Mouse (Mus musculus): ENCODE results near the gene Txndc16. TPM values are rescaled to one million over a fixed set of nuclear protein-coding genes. Genes with fewer than 3 reads are reported as not detected.

Gene Txndc16
- polyA plus RNA-seq, 1 experiment: not detected

DNA sequence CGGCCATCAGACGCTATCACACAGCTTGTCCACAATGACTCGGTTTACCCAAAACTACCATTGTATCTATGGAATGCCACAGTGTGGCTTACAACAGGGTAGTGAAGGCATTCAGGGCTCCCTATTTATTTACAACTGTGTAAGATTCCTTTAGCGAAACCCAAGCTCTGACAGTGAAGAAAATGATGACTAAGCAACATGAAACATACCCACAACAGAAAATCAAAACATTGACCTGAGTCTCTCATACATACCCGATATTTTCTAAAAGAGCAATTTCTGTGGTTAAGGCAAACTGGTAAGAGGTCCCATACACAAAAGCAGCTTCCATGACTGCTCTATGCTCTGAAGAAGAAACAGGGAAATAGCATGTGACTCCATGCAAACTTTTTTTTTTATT, 47.9 kb downstream of the Txndc16 start:
- Histone ChIP-seq H3K36me3 (ENCODE audit: control insufficient read depth) (no peaks in the 10 kb centered on the region), H3K27me3 (ENCODE audit: control insufficient read depth) (no peaks in the 10 kb centered on the region), H3K4me1 (ENCODE audit: control insufficient read depth) (no peaks in the 10 kb centered on the region), H3K4me3 (replicated peaks) (no peak overlapping the region), H3K9me3 (ENCODE audit: control insufficient read depth, low read length) (no peaks in the 10 kb centered on the region)
- TF ChIP-seq GATA1 (IDR thresholded peaks at IDR 0.05; ENCODE audit: low read length): no peak
- TF ChIP-seq TAL1 (IDR thresholded peaks at IDR 0.05; ENCODE audit: low read length): no peak

DNA sequence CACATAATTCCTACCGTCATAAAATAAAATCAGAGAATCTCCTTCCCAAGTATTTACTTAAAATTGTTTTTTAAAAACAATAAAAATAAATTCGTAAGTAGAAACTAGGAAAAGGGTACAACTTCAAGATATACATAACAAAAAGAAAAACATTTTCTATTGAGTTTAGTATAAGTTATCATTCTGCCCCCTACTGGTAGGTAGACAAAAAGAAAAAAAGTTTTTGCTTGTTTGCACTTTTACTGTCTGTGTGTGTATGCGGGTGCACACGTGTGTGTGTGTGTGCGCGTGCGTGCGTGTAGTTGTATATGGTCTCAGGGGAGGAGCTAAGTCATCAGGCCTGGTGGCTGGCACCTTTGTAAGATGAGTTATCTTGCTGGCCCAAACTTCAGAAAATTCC, 52.8 kb downstream of the Txndc16 start:
- H3K27me3 ChIP-seq (ENCODE audit: control insufficient read depth): no peaks in the 10 kb centered on the region
- no peaks in the 10 kb centered on the region for H3K4me1 ChIP-seq (ENCODE audit: control insufficient read depth)
- H3K9me3 ChIP-seq (ENCODE audit: control insufficient read depth, low read length): no peaks in the 10 kb centered on the region
- TF ChIP-seq GATA1 (IDR thresholded peaks at IDR 0.05; ENCODE audit: low read length) (no peak), TAL1 (IDR thresholded peaks at IDR 0.05; ENCODE audit: low read length) (no peak)
- H3K36me3 ChIP-seq (ENCODE audit: control insufficient read depth): no peaks in the 10 kb centered on the region
- H3K4me3 ChIP-seq (replicated peaks): no peak overlapping the region

DNA sequence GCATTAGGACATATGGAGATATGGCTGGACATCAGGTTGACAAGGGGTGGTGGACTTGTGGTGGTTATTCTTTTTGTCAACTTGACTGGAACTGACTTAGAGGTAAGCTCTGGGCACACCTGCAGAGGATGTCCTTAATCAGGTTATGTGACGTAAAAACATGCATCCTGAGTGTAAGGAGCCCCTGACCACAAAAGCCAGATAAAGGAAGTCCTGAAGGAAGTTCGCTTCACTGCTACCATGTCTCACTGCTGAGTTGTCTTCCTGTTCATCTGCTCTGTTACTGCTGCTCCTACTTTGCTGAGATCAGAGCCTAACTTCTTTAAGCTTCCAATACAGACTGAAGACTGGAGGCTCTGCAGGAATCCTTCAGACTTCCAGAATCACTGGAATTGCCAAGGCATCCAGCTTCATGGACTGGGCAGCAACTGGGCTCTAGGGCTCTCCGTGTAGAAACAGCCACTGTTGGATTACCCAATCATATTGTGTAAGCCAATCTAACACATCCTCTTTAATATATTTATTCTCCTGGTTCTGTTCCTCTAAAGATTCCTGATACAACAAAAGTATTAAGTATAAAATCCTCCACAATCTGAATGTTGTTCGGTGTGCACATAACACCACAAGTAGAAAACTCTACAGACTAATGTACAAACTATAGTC, 64.5 kb downstream of the Txndc16 start:
- TF ChIP-seq TAL1 (IDR thresholded peaks at IDR 0.05; ENCODE audit: low read length) (no peak), GATA1 (IDR thresholded peaks at IDR 0.05; ENCODE audit: low read length) (no peak)
- Histone ChIP-seq H3K36me3 (ENCODE audit: control insufficient read depth) (no peaks in the 10 kb centered on the region), H3K4me1 (ENCODE audit: control insufficient read depth) (no peaks in the 10 kb centered on the region), H3K4me3 (replicated peaks) (no peak overlapping the region), H3K9me3 (ENCODE audit: control insufficient read depth, low read length) (no peaks in the 10 kb centered on the region), H3K27me3 (ENCODE audit: control insufficient read depth) (no peaks in the 10 kb centered on the region)

DNA sequence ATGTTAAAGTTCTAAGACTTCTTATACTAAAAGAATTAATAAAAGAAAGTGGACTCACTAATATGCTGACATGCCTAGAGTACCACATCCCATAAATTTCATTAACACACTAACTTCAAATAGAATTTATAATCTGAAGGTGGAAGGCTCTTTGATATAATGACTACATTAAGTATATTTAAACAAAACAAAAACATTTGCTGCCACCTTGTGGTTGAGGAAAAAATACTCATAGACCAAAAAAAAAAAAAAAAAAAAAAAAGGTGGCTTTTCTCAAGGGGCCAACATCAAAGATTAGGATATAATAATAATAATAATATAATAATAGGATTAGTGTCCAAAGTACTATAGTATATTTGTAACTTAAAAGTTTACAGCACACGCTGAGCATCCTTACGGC, 66.9 kb downstream of the Txndc16 start:
- Histone ChIP-seq H3K4me3 (replicated peaks) (no peak overlapping the region), H3K9me3 (ENCODE audit: control insufficient read depth, low read length) (no peaks in the 10 kb centered on the region), H3K4me1 (ENCODE audit: control insufficient read depth) (no peaks in the 10 kb centered on the region), H3K36me3 (ENCODE audit: control insufficient read depth) (no peaks in the 10 kb centered on the region), H3K27me3 (ENCODE audit: control insufficient read depth) (no peaks in the 10 kb centered on the region)
- no peak for TF ChIP-seq GATA1 (IDR thresholded peaks at IDR 0.05; ENCODE audit: low read length)
- no peak for TF ChIP-seq TAL1 (IDR thresholded peaks at IDR 0.05; ENCODE audit: low read length)

DNA sequence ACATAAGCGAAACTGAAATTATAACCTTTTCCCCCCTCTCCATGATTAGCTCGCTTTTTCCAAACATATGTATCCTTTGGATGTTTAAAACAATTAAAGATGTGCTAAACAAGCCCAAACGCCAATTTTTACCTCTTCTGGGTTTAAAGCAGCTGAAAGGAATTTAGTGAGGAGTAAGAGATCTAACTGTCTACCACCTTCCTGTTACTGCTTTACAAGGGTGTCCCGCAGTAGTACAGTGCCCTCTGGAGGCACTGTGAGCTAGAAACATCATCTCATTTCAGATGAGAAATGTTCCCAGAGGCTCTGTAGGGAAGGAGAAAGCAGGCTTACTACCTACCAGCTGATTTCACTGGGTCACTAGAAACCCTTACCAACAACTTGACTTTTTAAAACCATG, 77.6 kb downstream of the Txndc16 start:
- H3K36me3 ChIP-seq (ENCODE audit: control insufficient read depth): no peaks in the 10 kb centered on the region
- H3K9me3 ChIP-seq (ENCODE audit: control insufficient read depth, low read length): no peaks in the 10 kb centered on the region
- H3K4me1 ChIP-seq (ENCODE audit: control insufficient read depth): no peaks in the 10 kb centered on the region
- H3K27me3 ChIP-seq (ENCODE audit: control insufficient read depth): no peaks in the 10 kb centered on the region
- TF ChIP-seq GATA1 (IDR thresholded peaks at IDR 0.05; ENCODE audit: low read length) (no peak), TAL1 (IDR thresholded peaks at IDR 0.05; ENCODE audit: low read length) (no peak)
- H3K4me3 ChIP-seq (replicated peaks): no peak overlapping the region

DNA sequence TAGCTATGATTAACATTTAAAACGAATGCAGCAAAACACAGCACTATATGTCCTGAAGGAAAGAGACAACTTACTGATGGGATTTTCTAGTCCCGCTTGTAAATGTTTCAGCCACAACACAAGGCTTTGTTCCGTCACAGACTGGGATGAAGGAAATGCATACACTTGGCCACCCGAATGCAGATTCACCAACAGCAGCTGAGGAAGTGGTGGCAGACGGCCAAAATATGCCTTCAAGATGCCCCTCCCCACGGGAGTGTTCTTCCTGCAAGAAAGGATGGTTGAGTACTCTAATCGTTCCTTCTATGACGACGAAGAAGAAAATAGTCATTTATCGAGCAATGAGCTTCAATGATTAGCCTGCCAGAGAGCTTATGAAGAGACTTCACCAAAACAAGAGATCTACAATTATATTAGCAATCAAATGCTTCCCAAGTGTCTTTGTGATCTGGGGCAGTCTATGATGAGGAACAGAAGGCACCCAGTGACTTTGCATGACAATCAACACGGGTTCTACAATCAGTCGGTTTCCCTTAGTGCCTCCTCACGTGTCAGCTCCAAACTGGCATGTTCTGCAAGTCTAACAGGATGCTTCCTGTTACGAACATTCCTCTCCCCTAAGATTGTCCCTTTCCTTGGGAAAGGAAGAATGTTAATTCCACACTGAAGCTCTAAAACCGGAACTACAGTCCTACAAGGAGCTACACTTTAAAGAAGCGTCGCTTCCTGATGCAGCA, 79.6 kb downstream of the Txndc16 start:
- no peak for TF ChIP-seq TAL1 (IDR thresholded peaks at IDR 0.05; ENCODE audit: low read length)
- H3K36me3 ChIP-seq (ENCODE audit: control insufficient read depth): no peaks in the 10 kb centered on the region

DNA sequence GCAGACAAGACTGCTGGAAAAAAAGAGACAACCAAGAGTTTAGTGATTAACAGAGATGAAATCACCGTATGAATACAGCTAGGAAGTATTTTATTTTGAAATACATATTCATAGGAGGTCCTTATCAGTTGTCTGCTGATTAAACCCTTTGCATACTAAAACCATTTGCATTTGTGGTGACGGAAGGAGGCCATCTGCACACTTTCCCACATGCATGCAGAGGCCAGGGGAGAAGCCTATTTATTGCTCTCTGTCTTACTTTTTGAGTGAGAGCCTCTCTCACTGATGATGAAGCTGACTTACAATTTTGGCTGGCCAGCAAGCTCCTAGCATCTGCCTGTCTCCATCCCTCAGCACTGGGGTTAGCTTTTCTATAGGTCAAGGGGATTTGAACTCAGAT, 84.2 kb downstream of the Txndc16 start:
- TF ChIP-seq TAL1 (IDR thresholded peaks at IDR 0.05; ENCODE audit: low read length) (no peak), GATA1 (IDR thresholded peaks at IDR 0.05; ENCODE audit: low read length) (no peak)
- Histone ChIP-seq H3K4me1 (ENCODE audit: control insufficient read depth) (no peaks in the 10 kb centered on the region), H3K27me3 (ENCODE audit: control insufficient read depth) (no peaks in the 10 kb centered on the region), H3K36me3 (ENCODE audit: control insufficient read depth) (no peaks in the 10 kb centered on the region), H3K4me3 (replicated peaks) (no peak overlapping the region), H3K9me3 (ENCODE audit: control insufficient read depth, low read length) (no peaks in the 10 kb centered on the region)

More for the DNA sequence above, 79.6 kb downstream of the Txndc16 start:
- Histone ChIP-seq H3K4me1 (ENCODE audit: control insufficient read depth) (no peaks in the 10 kb centered on the region), H3K27me3 (ENCODE audit: control insufficient read depth) (no peaks in the 10 kb centered on the region), H3K9me3 (ENCODE audit: control insufficient read depth, low read length) (no peaks in the 10 kb centered on the region), H3K4me3 (replicated peaks) (no peak overlapping the region)

DNA sequence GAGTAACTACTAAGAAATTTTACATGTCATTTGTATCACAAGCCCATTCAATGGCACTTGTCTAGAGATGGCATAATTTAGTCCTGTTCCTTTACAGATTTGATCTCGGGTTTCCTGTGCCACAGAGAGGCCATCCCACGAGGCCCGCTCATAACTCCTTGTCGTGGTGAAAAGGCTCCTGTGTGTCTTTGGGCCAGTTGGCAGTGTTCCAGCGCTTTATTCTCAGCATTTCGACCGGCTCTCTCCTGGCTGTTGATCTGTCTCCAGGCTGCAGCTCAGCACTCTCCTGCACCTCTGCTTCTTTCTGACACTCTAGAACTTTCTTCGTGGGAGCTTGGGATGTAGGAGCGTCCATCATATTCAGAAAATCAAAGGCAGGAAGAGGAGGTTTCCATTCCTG, 84.6 kb downstream of the Txndc16 start:
- H3K4me1 ChIP-seq (ENCODE audit: control insufficient read depth): no peaks in the 10 kb centered on the region
- no peaks in the 10 kb centered on the region for H3K36me3 ChIP-seq (ENCODE audit: control insufficient read depth)
- H3K4me3 ChIP-seq (replicated peaks): no peak overlapping the region
- no peaks in the 10 kb centered on the region for H3K27me3 ChIP-seq (ENCODE audit: control insufficient read depth)
- no peak for TF ChIP-seq TAL1 (IDR thresholded peaks at IDR 0.05; ENCODE audit: low read length)
- H3K9me3 ChIP-seq (ENCODE audit: control insufficient read depth, low read length): no peaks in the 10 kb centered on the region

DNA sequence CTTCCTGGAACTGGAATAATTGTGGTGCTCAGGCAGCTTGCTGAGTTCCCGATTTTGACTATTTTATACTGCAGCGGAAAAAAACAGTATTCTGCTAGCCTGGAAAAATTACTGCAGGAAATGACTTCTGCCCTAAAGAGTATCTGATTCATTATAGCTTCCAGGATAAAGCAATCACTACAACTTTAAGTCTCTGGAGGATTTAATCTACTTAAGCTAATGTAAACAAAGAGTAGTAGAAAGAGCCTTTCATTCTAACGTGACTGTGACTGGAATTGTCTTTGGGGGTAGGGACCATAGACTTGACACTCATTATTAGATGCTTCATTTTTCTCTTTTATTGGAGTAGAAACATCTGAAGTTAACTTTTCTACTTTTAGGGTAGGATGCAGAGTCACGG, 101.8 kb downstream of the Txndc16 start:
- no peak overlapping the region for H3K4me3 ChIP-seq (replicated peaks)
- no peaks in the 10 kb centered on the region for H3K4me1 ChIP-seq (ENCODE audit: control insufficient read depth)
- no peaks in the 10 kb centered on the region for H3K9me3 ChIP-seq (ENCODE audit: control insufficient read depth, low read length)
- H3K36me3 ChIP-seq (ENCODE audit: control insufficient read depth): no peaks in the 10 kb centered on the region
- TF ChIP-seq TAL1 (IDR thresholded peaks at IDR 0.05; ENCODE audit: low read length) (no peak), GATA1 (IDR thresholded peaks at IDR 0.05; ENCODE audit: low read length) (no peak)
- H3K27me3 ChIP-seq (ENCODE audit: control insufficient read depth): no peaks in the 10 kb centered on the region

Data from erythroblast, embryonic 14.5 days (primary cell).